Mouse (Mus musculus) left cerebral cortex, adult 2 months (tissue): ENCODE data around the gene Secisbp2l. TPM values are rescaled to one million over a fixed set of nuclear protein-coding genes. Genes with fewer than 3 reads are reported as not detected.

Experiments
- DNase-seq, 2 experiments: peaks; one replicate each; pipeline ENCODE4 v3.0.0; 2021 to 2022; ENCODE audit warnings: low spot score in 2 of 2, mixed read lengths in 1 of 2; ENCODE audit errors: extremely low spot score in 1 of 2
- H3K27ac ChIP-seq: fragments of 200-600 bp; 2 replicates; pipeline ENCODE4 v1.8.1; 2022
- H3K4me3 ChIP-seq: fragments of 200-600 bp; 2 replicates; pipeline ENCODE4 v1.8.1; 2022
- CTCF ChIP-seq: fragments of 200-600 bp; IDR thresholded peaks from 2 replicates; pipeline ENCODE4 v1.8.1; 2022; ENCODE audit warnings: antibody characterized with exemption, mild to moderate bottlenecking, moderate library complexity
- intact Hi-C: fragments of 180-260 bp; cut with DNase I; formaldehyde crosslinking; loops from one replicate; pipeline ENCODE4 v1.15.1; 2025
- total RNA-seq, 2 experiments: library from RNA; stranded (reverse); gene quantifications; 2 replicates each; pipeline ENCODE4 v1.2.3; 2021

The Secisbp2l gene
- total RNA-seq, 2 experiments from 2014 or later: 97.4 to 100 TPM

GRCm38 (mm10) chr2:125735333-125736024, 47.2 kb downstream of the Secisbp2l start:
- DNase-seq: no peak

GRCm38 (mm10) chr2:125734741-125735140, 47.9 kb downstream of the Secisbp2l start:
- Histone ChIP-seq H3K4me3 (no peak overlapping the region), H3K27ac (no peak overlapping the region)
- no peak for DNase-seq
- TF ChIP-seq CTCF: no peak
- intact Hi-C loops: loop anchor here (5.0 kb wide), 1 partner anchor 472 kb away; no protein-coding TSS in a partner anchor

More at GRCm38 (mm10) chr2:125735333-125736024, 47.2 kb downstream of the Secisbp2l start:
- Histone ChIP-seq H3K27ac (no peak overlapping the region), H3K4me3 (no peak overlapping the region)
- intact Hi-C loops: no loop called here
- TF ChIP-seq CTCF: no peak

GRCm38 (mm10) chr2:125731763-125732560, 50.7 kb downstream of the Secisbp2l start:
- peak overlapping the region; percentile 53 for H3K4me3 ChIP-seq
- TF ChIP-seq CTCF: peak; percentile 99
- intact Hi-C loops: loop anchor here (1.0 to 5.0 kb wide), 2 partner anchors 72 to 470 kb away; no protein-coding TSS in a partner anchor
- peak; percentile 91 to 96 for DNase-seq
- peak overlapping the region; percentile 78 for H3K27ac ChIP-seq

GRCm38 (mm10) chr2:125724546-125725114, 58.0 kb downstream of the Secisbp2l start:
- Histone ChIP-seq H3K4me3 (peak overlapping the region; percentile 57), H3K27ac (no peak overlapping the region)
- intact Hi-C loops: loop anchor here (2.0 kb wide), 1 partner anchor 52 kb away; the partner anchor contains the start of gene Eid1
- no peak for TF ChIP-seq CTCF
- no peak for DNase-seq

GRCm38 (mm10) chr2:125724086-125724430, 58.6 kb downstream of the Secisbp2l start, which contains the start of gene Shc4:
Gene Shc4 (minus strand): TSS chr2:125724148.
- Histone ChIP-seq H3K27ac (peak within 1 kb of the TSS; percentile 34; the same call in 1 of the 2 replicates), H3K4me3 (peak within 1 kb of the TSS; percentile 57)
- intact Hi-C loops: loop anchor here (2.0 kb wide), 1 partner anchor 51 kb away; the partner anchor contains the start of gene Eid1
- DNase-seq: peak in 1 of 2 experiments; percentile 20
- TF ChIP-seq CTCF: no peak

GRCm38 (mm10) chr2:125723408-125724085, 59.1 kb downstream of the Secisbp2l start:
- intact Hi-C loops: loop anchor here (2.0 kb wide), 1 partner anchor 51 kb away; the partner anchor contains the start of gene Eid1
- Histone ChIP-seq H3K27ac (peak overlapping the region; percentile 34; the same call in 1 of the 2 replicates), H3K4me3 (peak overlapping the region; percentile 57)
- TF ChIP-seq CTCF: peak; percentile 22
- DNase-seq: peak; percentile 36 to 42

GRCm38 (mm10) chr2:125723086-125723407, 59.6 kb downstream of the Secisbp2l start:
- TF ChIP-seq CTCF: no peak
- peak overlapping the region; percentile 19; the same call in 1 of the 2 replicates for H3K27ac ChIP-seq
- DNase-seq: no peak
- peak overlapping the region; percentile 57 for H3K4me3 ChIP-seq
- intact Hi-C loops: no loop called here

GRCm38 (mm10) chr2:125716599-125716998, 66.1 kb downstream of the Secisbp2l start:
- intact Hi-C loops: no loop called here
- Histone ChIP-seq H3K4me3 (no peak overlapping the region), H3K27ac (no peak overlapping the region)
- no peak for DNase-seq
- TF ChIP-seq CTCF: no peak

GRCm38 (mm10) chr2:125706510-125706921, 76.2 kb downstream of the Secisbp2l start:
- DNase-seq: no peak
- no peak for TF ChIP-seq CTCF
- H3K27ac ChIP-seq: no peak overlapping the region
- intact Hi-C loops: no loop called here
- H3K4me3 ChIP-seq: no peak overlapping the region

- no peak overlapping the region for H3K27ac ChIP-seq
- intact Hi-C loops: no loop called here
- TF ChIP-seq CTCF: no peak
- DNase-seq: no peak
- no peak overlapping the region for H3K4me3 ChIP-seq
These were observed 77.6 kb downstream of the Secisbp2l start for GRCm38 (mm10) chr2:125704907-125705631.

GRCm38 (mm10) chr2:125702851-125703250, 79.8 kb downstream of the Secisbp2l start:
- Histone ChIP-seq H3K27ac (no peak overlapping the region), H3K4me3 (no peak overlapping the region)
- intact Hi-C loops: no loop called here
- DNase-seq: no peak
- no peak for TF ChIP-seq CTCF
